Mouse (Mus musculus) kidney, adult 2 months (tissue): ENCODE results near the gene Ppfia1.

ENCODE experiments used
- CTCF ChIP-seq: fragments of 200-500 bp; conservative IDR thresholded peaks from 2 replicates; pipeline ENCODE4 v1.5.1; 2011; ENCODE audit warnings: low read depth, mild to moderate bottlenecking, control low read depth, low read length, moderate library complexity, mixed read lengths; ENCODE audit not compliant: insufficient read depth, insufficient read length
- POLR2A ChIP-seq: fragments of 200-500 bp; IDR thresholded peaks from one replicate; pipeline ENCODE4 v1.6.1; 2011; ENCODE audit warnings: low read depth, low read length, control low read depth

- TF ChIP-seq CTCF (no peak), POLR2A (no peak)
Observed at GRCm38 (mm10) chr7:144503959-144504358, 49.6 kb downstream of the Ppfia1 start.
